Mouse (Mus musculus) MEL (cell line): Measurements from ENCODE around the gene A930002H24Rik. TPM values are rescaled to one million over a fixed set of nuclear protein-coding genes. Genes with fewer than 3 reads are reported as not detected.

Experiments used
- DNase-seq: peaks from one replicate; pipeline ENCODE4 v3.0.0; 2011; ENCODE audit warnings: low read depth, low spot score
- H3K27ac ChIP-seq: 2 replicates; pipeline ENCODE4 v1.5.1; 2012; ENCODE audit warnings: low read depth, mild to moderate bottlenecking, control low read depth, low read length, moderate library complexity; ENCODE audit not compliant: control insufficient read depth
- H3K27me3 ChIP-seq, 2 experiments: fragments of 150-350 bp in 1 of 2; sonication (generic) in 1 of 2; 2 replicates each; pipeline ENCODE4 v1.6.1; 2012; ENCODE audit warnings: low read length in 2 of 2, mild to moderate bottlenecking in 2 of 2, improper control_type of control experiment in 1 of 2, moderate library complexity in 1 of 2; ENCODE audit not compliant: insufficient read depth in 2 of 2, control insufficient read depth in 1 of 2
- H3K36me3 ChIP-seq, 2 experiments: 2 replicates each; pipeline ENCODE4 v1.6.1; 2012 to 2014; ENCODE audit warnings: low read length in 2 of 2, improper control_type of control experiment in 1 of 2, inconsistent platforms in 1 of 2, mild to moderate bottlenecking in 1 of 2; ENCODE audit not compliant: insufficient read depth in 2 of 2, control insufficient read depth in 1 of 2
- H3K4me1 ChIP-seq, 2 experiments: fragments of 150-350 bp in 1 of 2; sonication (generic) in 1 of 2; 2 replicates each; pipeline ENCODE4 v1.6.1; 2012; ENCODE audit warnings: low read length in 2 of 2, improper control_type of control experiment in 1 of 2, mild to moderate bottlenecking in 1 of 2; ENCODE audit not compliant: insufficient read depth in 2 of 2, control insufficient read depth in 1 of 2
- H3K4me3 ChIP-seq, 2 experiments: fragments of 150-350 bp in 1 of 2; sonication (generic) in 1 of 2; 2 replicates each; pipeline ENCODE4 v1.5.1; 2012; ENCODE audit warnings: low read depth in 2 of 2, low read length in 2 of 2, mild to moderate bottlenecking in 2 of 2, moderate library complexity in 2 of 2, control low read depth in 1 of 2, improper control_type of control experiment in 1 of 2; ENCODE audit not compliant: control insufficient read depth in 1 of 2, insufficient read depth in 1 of 2
- H3K79me2 ChIP-seq: 2 replicates; pipeline ENCODE4 v1.6.1; 2012; ENCODE audit warnings: mild to moderate bottlenecking, low read length, moderate library complexity; ENCODE audit not compliant: control insufficient read depth, poor library complexity, insufficient read depth
- H3K9ac ChIP-seq: 2 replicates; pipeline ENCODE4 v1.6.1; 2012; ENCODE audit warnings: low read depth, mild to moderate bottlenecking, control low read depth, low read length, moderate library complexity; ENCODE audit not compliant: control insufficient read depth, poor library complexity, severe bottlenecking
- H3K9me3 ChIP-seq: fragments of 150-350 bp; sonication (generic); replicated peaks from 2 replicates; pipeline ENCODE4 v1.6.1; 2012; ENCODE audit warnings: mild to moderate bottlenecking, low read length, improper control_type of control experiment, moderate library complexity; ENCODE audit not compliant: insufficient read depth
- CHD2 ChIP-seq: IDR thresholded peaks from 2 replicates; pipeline ENCODE4 v1.6.1; 2011; ENCODE audit warnings: low read length, improper control_type of control experiment
- E2F4 ChIP-seq: IDR thresholded peaks from 2 replicates; pipeline ENCODE4 v1.6.1; 2011; ENCODE audit warnings: low read depth, low read length, improper control_type of control experiment, borderline replicate concordance
- ELF1 ChIP-seq: IDR thresholded peaks from 2 replicates; pipeline ENCODE4 v1.6.1; 2014; ENCODE audit warnings: low read depth, mild to moderate bottlenecking, inconsistent platforms, low read length, improper control_type of control experiment, moderate library complexity
- EP300 ChIP-seq, 2 experiments: IDR thresholded peaks; 2 replicates each; pipeline ENCODE4 v1.6.1; 2011; ENCODE audit warnings: improper control_type of control experiment in 2 of 2, low read length in 2 of 2, low read depth in 1 of 2, mild to moderate bottlenecking in 1 of 2
- ETS1 ChIP-seq: IDR thresholded peaks from 2 replicates; pipeline ENCODE4 v1.6.1; 2012; ENCODE audit warnings: low read depth, mild to moderate bottlenecking, inconsistent platforms, low read length, improper control_type of control experiment, moderate library complexity
- GATA1 ChIP-seq: IDR thresholded peaks from 2 replicates; pipeline ENCODE4 v1.6.1; 2011; ENCODE audit warnings: low read depth, low read length, improper control_type of control experiment
- HCFC1 ChIP-seq: IDR thresholded peaks from 2 replicates; pipeline ENCODE4 v1.6.1; 2012; ENCODE audit warnings: low read depth, mild to moderate bottlenecking, inconsistent platforms, low read length, improper control_type of control experiment, moderate library complexity
- MAX ChIP-seq: IDR thresholded peaks from 2 replicates; pipeline ENCODE4 v1.6.1; 2011; ENCODE audit warnings: low read length, improper control_type of control experiment
- MAZ ChIP-seq: IDR thresholded peaks from 2 replicates; pipeline ENCODE4 v1.6.1; 2012; ENCODE audit warnings: low read depth, mild to moderate bottlenecking, inconsistent platforms, low read length, improper control_type of control experiment
- MXI1 ChIP-seq: IDR thresholded peaks from 2 replicates; pipeline ENCODE4 v1.6.1; 2011; ENCODE audit warnings: mild to moderate bottlenecking, low read depth, low read length, improper control_type of control experiment
- MYC ChIP-seq: IDR thresholded peaks from 2 replicates; pipeline ENCODE4 v1.6.1; 2011; ENCODE audit warnings: low read depth, mild to moderate bottlenecking, low read length, improper control_type of control experiment, moderate library complexity
- POLR2AphosphoS2 ChIP-seq: IDR thresholded peaks from 2 replicates; pipeline ENCODE4 v1.6.1; 2011; ENCODE audit warnings: low read length, improper control_type of control experiment
- POLR2AphosphoS5 ChIP-seq: IDR thresholded peaks from 2 replicates; pipeline ENCODE4 v1.6.1; 2012; ENCODE audit warnings: low read depth, borderline replicate concordance, mild to moderate bottlenecking, inconsistent platforms, low read length, moderate library complexity, mixed read lengths
- RAD21 ChIP-seq: IDR thresholded peaks from 2 replicates; pipeline ENCODE4 v1.6.1; 2011; ENCODE audit warnings: mild to moderate bottlenecking, low read depth, low read length, improper control_type of control experiment
- RCOR1 ChIP-seq: IDR thresholded peaks from 2 replicates; pipeline ENCODE4 v1.6.1; 2012; ENCODE audit warnings: low read depth, mild to moderate bottlenecking, inconsistent platforms, low read length, improper control_type of control experiment
- SIN3A ChIP-seq: IDR thresholded peaks from 2 replicates; pipeline ENCODE4 v1.6.1; 2012; ENCODE audit warnings: low read length, improper control_type of control experiment, inconsistent platforms
- TBP ChIP-seq: IDR thresholded peaks from 2 replicates; pipeline ENCODE4 v1.8.0; 2011; ENCODE audit warnings: low read depth, low read length, improper control_type of control experiment
- USF2 ChIP-seq, 2 experiments: IDR thresholded peaks; 2 replicates each; pipeline ENCODE4 v1.6.1; 2011 to 2012; ENCODE audit warnings: improper control_type of control experiment in 2 of 2, low read length in 2 of 2, borderline replicate concordance in 1 of 2, inconsistent platforms in 1 of 2, low read depth in 1 of 2, mild to moderate bottlenecking in 1 of 2; ENCODE audit not compliant: insufficient read depth in 1 of 2
- ZC3H11A ChIP-seq: IDR thresholded peaks from 2 replicates; pipeline ENCODE4 v1.6.1; 2012; ENCODE audit warnings: low read depth, mild to moderate bottlenecking, inconsistent platforms, low read length, improper control_type of control experiment
- ZKSCAN1 ChIP-seq: IDR thresholded peaks from 2 replicates; pipeline ENCODE4 v1.6.1; 2012; ENCODE audit warnings: low read depth, mild to moderate bottlenecking, inconsistent platforms, low read length, improper control_type of control experiment, moderate library complexity
- ZMIZ1 ChIP-seq: IDR thresholded peaks from 2 replicates; pipeline ENCODE4 v1.6.1; 2012; ENCODE audit warnings: low read depth, mild to moderate bottlenecking, inconsistent platforms, low read length, improper control_type of control experiment, moderate library complexity
- ZNF384 ChIP-seq: IDR thresholded peaks from 2 replicates; pipeline ENCODE4 v1.6.1; 2012; ENCODE audit warnings: low read depth, mild to moderate bottlenecking, inconsistent platforms, low read length, improper control_type of control experiment
- polyA plus RNA-seq, 2 experiments: library from polyadenylated mRNA; stranded (reverse) in 1 of 2; unstranded in 1 of 2; fragments of >175 nt in 1 of 2; fragments of >200 nt in 1 of 2; gene quantifications; 2 replicates each; pipeline versions ENCODE4 v1.2.1 to v1.2.4; 2012; ENCODE audit warnings: low replicate concordance in 2 of 2, low read depth in 1 of 2; ENCODE audit not compliant: insufficient read length in 2 of 2, insufficient read depth in 1 of 2, missing spikeins in 1 of 2
- total RNA-seq: library from RNA; depleted of rRNA; stranded (reverse); fragments of 300-350 nt; gene quantifications from 2 replicates; pipeline ENCODE4 v1.2.3, GENCODE M21; 2012

A930002H24Rik gene
- total and polyA plus RNA-seq, 3 experiments, result 0.70 to 1.1 TPM; not detected in 1

DNA sequence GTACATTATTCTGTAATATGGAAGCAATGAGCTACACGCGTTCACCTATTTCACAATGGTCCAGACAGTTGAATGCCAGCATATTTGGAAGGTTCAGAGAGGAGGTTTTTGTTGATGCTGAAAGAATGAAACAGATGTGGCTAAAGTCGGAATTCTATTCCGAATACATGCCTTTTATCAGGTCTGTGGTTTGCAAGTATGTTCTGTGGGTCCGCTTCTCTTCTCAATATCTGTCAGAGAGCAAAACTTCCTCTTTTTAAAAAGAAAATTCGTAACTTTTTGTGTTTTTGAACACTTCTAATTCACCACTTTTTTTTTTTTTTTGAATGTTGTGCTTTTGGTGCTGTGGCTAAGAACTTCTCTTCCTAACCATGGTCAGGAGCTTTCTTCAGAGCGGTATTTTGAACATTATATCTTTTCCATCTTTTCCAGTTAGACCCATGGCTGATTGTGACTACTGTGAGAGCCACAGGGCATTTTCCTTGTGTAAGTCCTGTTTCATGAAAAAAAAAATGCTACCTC, 6.5 kb downstream of the A930002H24Rik start:
- Histone ChIP-seq H3K9ac (peak overlapping the region; percentile 41), H3K27me3 (no peaks in the 10 kb centered on the region), H3K4me3 (peak overlapping the region; percentile 40 to 44), H3K4me1 (peaks cover 5 to 14% of the 10 kb centered on the region in 2 experiments; a peak in 3 of 4 replicates), H3K9me3 (no peaks in the 10 kb centered on the region), H3K79me2 (no peaks in the 10 kb centered on the region), H3K27ac (peak overlapping the region; percentile 76), H3K36me3 (peaks cover 0 to 13% of the 10 kb centered on the region in 2 experiments; a peak in 2 of 4 replicates)
- peak; percentile 83 for DNase-seq
- TF ChIP-seq GATA1 (peak; percentile 86), ETS1 (peak; percentile 72), RCOR1 (peak; percentile 66), MXI1 (0 out of 2 replicates have a peak, but pooled peaks have one; percentile 17), HCFC1 (0 out of 2 replicates have a peak, but pooled peaks have one; percentile 11), SIN3A (peak; percentile 71), ZNF384 (peak; percentile 95), ZKSCAN1 (no peak), ZMIZ1 (no peak), ELF1 (no peak), POLR2AphosphoS5 (no peak), MYC (0 out of 2 replicates have a peak, but pooled peaks have one; percentile 42), ZC3H11A (no peak), CHD2 (no peak), MAX (no peak), MAZ (no peak), USF2 (IDR thresholded peaks at IDR 0.05; ENCODE audit: borderline replicate concordance in 1 of 2, insufficient read depth in 1 of 2, low read depth in 1 of 2, low read length in 2 of 2) (no peak), TBP (0 out of 2 replicates have a peak, but pooled peaks have one; percentile 26), E2F4 (no peak), EP300 (IDR thresholded peaks at IDR 0.05; ENCODE audit: low read depth in 1 of 2, low read length in 2 of 2) (peak; percentile 69 to 81)

DNA sequence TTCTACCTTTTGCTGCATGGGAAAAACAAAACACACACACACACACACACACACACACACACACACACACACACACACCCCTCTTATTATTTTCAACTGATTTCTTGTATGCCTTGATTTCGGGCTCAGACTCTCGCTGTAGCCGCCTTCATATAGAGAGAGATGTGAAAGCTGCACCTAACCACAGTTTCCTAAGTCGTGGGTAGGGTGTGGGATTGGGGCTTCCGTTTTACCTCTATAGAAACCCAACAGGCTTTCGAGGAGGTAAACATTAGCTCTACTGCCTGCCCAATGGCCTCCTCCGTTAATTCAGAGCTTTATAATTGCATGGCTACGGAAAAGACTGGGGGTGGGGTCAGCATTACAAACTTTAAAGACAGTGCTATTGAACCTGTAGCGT, 13.6 kb downstream of the A930002H24Rik start:
- TF ChIP-seq ZNF384 (no peak), POLR2AphosphoS2 (no peak), MXI1 (no peak), RAD21 (no peak)
- Histone ChIP-seq H3K27me3 (no peaks in the 10 kb centered on the region), H3K9ac (peak overlapping the region; percentile 62), H3K4me1 (peaks cover 0 to 10% of the 10 kb centered on the region in 2 experiments; a peak in 3 of 4 replicates), H3K36me3 (peaks cover 0 to 8% of the 10 kb centered on the region in 2 experiments; a peak in 2 of 4 replicates), H3K27ac (peak overlapping the region; percentile 3), H3K79me2 (peaks cover 2% of the 10 kb centered on the region; the same call in 1 of the 2 replicates), H3K4me3 (peak overlapping the region; percentile 90 to 99), H3K9me3 (no peaks in the 10 kb centered on the region)
- DNase-seq, result peak; percentile 54
